Mouse (Mus musculus): ENCODE data around the gene Ift122. TPM values are rescaled to one million over a fixed set of nuclear protein-coding genes. Genes with fewer than 3 reads are reported as not detected.

The Ift122 gene
- total and polyA plus RNA-seq, 3 experiments: 7.9 to 14.1 (median 8.6) TPM

GRCm38 (mm10) chr6:115911763-115912162, 58.5 kb downstream of the Ift122 start:
- no peak for TF ChIP-seq JUN (IDR thresholded peaks at IDR 0.05; ENCODE audit: insufficient read depth, low read depth, low read length)
- no peak for TF ChIP-seq ZC3H11A (IDR thresholded peaks at IDR 0.05; ENCODE audit: low read depth, low read length)
- TF ChIP-seq ZMIZ1 (IDR thresholded peaks at IDR 0.05; ENCODE audit: low read depth, low read length): no peak
- TF ChIP-seq TCF12 (IDR thresholded peaks at IDR 0.05; ENCODE audit: low read depth, low read length): no peak
- no peak for TF ChIP-seq E2F4 (IDR thresholded peaks at IDR 0.05; ENCODE audit: insufficient replicate concordance, low read depth, low read length)
- no peak for TF ChIP-seq USF1 (IDR thresholded peaks at IDR 0.05; ENCODE audit: low read depth, low read length)
- TF ChIP-seq HCFC1 (IDR thresholded peaks at IDR 0.05; ENCODE audit: low read depth, low read length): no peak
- TF ChIP-seq NRF1 (IDR thresholded peaks at IDR 0.05; ENCODE audit: low read depth, low read length): no peak
- TF ChIP-seq MYC (IDR thresholded peaks at IDR 0.05; ENCODE audit: low read depth, low read length): no peak
- no peak for TF ChIP-seq ZNF384 (IDR thresholded peaks at IDR 0.05; ENCODE audit: low read depth, low read length)
- no peak for TF ChIP-seq JUND (conservative IDR thresholded peaks at IDR 0.05; ENCODE audit: low read depth, low read length)
- TF ChIP-seq SMC3 (IDR thresholded peaks at IDR 0.05; ENCODE audit: low read depth, low read length): no peak
- no peak for TF ChIP-seq ZKSCAN1 (IDR thresholded peaks at IDR 0.05; ENCODE audit: borderline replicate concordance, low read depth, low read length)
- no peak for TF ChIP-seq CTCF (conservative IDR thresholded peaks at IDR 0.05 in 1 of 2, IDR thresholded peaks at IDR 0.05 in 1 of 2; ENCODE audit: low read depth in 2 of 2, low read length in 2 of 2)
- no peak for TF ChIP-seq CHD1 (IDR thresholded peaks at IDR 0.05; ENCODE audit: low read depth, low read length)
- TF ChIP-seq USF2 (conservative IDR thresholded peaks at IDR 0.05; ENCODE audit: low read depth, low read length): no peak
- TF ChIP-seq POLR2AphosphoS2 (IDR thresholded peaks at IDR 0.05; ENCODE audit: low read depth, low read length): no peak
- TF ChIP-seq MAFK (IDR thresholded peaks at IDR 0.05; ENCODE audit: insufficient replicate concordance, low read length): no peak
- H3K9ac ChIP-seq (ENCODE audit: insufficient read depth, low read depth): no peak overlapping the region
- peaks cover 50 to 63% of the 10 kb centered on the region in 2 experiments for H3K4me1 ChIP-seq (ENCODE audit: control insufficient read depth in 1 of 2, insufficient read depth in 2 of 2)
- DNase-seq (ENCODE audit: extremely low read depth): no peak
- in situ Hi-C loops (cut with MboI; ENCODE audit: low pct_ligation_motif_present, low pct_unique_long_range_greater_than_20kb, low sequenced_read_pairs) (no loop called here), dilution Hi-C loops (cut with MboI; ENCODE audit: extremely low pct_ligation_motif_present, extremely low pct_unique_long_range_greater_than_20kb, low sequenced_read_pairs) (no loop called here)
- no peak overlapping the region for H3K4me2 ChIP-seq (ENCODE audit: insufficient read depth, low read depth, poor library complexity, severe bottlenecking)
- H3K79me2 ChIP-seq (replicated peaks; ENCODE audit: control insufficient read depth, extremely low read depth, insufficient read depth, poor library complexity, severe bottlenecking): no peaks in the 10 kb centered on the region
- H3K9me3 ChIP-seq (replicated peaks; ENCODE audit: low read length): no peaks in the 10 kb centered on the region
- H3K27me3 ChIP-seq (replicated peaks): no peaks in the 10 kb centered on the region
- H3K27ac ChIP-seq (ENCODE audit: insufficient read depth, low read depth): peak overlapping the region; percentile 12; the same call in 1 of the 2 replicates
- peaks cover 0 to 18% of the 10 kb centered on the region in 2 experiments for H3K36me3 ChIP-seq (replicated peaks in 1 of 2; ENCODE audit: control insufficient read depth in 1 of 2, insufficient read depth in 1 of 2, low read length in 1 of 2)
- no peak overlapping the region for H3K4me3 ChIP-seq (replicated peaks in 1 of 3; ENCODE audit: low read depth in 2 of 3, low read length in 2 of 3, poor library complexity in 1 of 3)

DNA sequence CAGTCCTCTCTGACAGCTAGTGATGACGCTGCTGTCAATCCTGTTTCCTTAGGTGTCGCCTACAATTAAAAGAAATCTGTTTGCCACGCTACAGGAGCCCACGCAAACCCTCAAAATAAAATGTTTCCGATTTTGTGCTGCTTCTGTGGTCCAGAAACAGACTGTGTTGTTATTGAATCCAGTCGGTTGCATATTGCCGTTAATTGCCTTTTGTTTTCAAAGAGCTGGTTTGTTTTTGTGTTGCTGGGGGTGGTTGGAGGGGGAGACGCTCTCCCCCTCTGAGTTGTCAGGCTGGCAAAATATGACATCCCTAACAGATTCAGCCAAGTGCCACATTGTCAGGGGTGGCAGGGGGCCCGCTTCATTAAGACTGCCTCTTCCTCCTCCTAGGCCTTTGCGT, 60.2 kb downstream of the Ift122 start:
- peaks cover 35 to 48% of the 10 kb centered on the region in 2 experiments for H3K4me1 ChIP-seq (ENCODE audit: control insufficient read depth in 1 of 2, insufficient read depth in 2 of 2)
- no peak for DNase-seq (ENCODE audit: extremely low read depth)

More for the DNA sequence above, 60.2 kb downstream of the Ift122 start:
- Histone ChIP-seq H3K4me2 (ENCODE audit: insufficient read depth, low read depth, poor library complexity, severe bottlenecking) (no peak overlapping the region), H3K27me3 (replicated peaks) (no peaks in the 10 kb centered on the region), H3K27ac (ENCODE audit: insufficient read depth, low read depth) (no peak overlapping the region), H3K4me3 (replicated peaks in 1 of 3; ENCODE audit: low read depth in 2 of 3, low read length in 2 of 3, poor library complexity in 1 of 3) (no peak overlapping the region), H3K79me2 (replicated peaks; ENCODE audit: control insufficient read depth, extremely low read depth, insufficient read depth, poor library complexity, severe bottlenecking) (no peaks in the 10 kb centered on the region), H3K9ac (ENCODE audit: insufficient read depth, low read depth) (no peak overlapping the region), H3K9me3 (replicated peaks; ENCODE audit: low read length) (no peaks in the 10 kb centered on the region), H3K36me3 (replicated peaks in 1 of 2; ENCODE audit: control insufficient read depth in 1 of 2, insufficient read depth in 1 of 2, low read length in 1 of 2) (peaks cover 0 to 21% of the 10 kb centered on the region in 2 experiments)
- in situ Hi-C loops (cut with MboI; ENCODE audit: low pct_ligation_motif_present, low pct_unique_long_range_greater_than_20kb, low sequenced_read_pairs): no loop called here
- dilution Hi-C loops (cut with MboI; ENCODE audit: extremely low pct_ligation_motif_present, extremely low pct_unique_long_range_greater_than_20kb, low sequenced_read_pairs): no loop called here
- TF ChIP-seq JUN (IDR thresholded peaks at IDR 0.05; ENCODE audit: insufficient read depth, low read depth, low read length) (no peak), SMC3 (IDR thresholded peaks at IDR 0.05; ENCODE audit: low read depth, low read length) (no peak), TBP (conservative IDR thresholded peaks at IDR 0.05; ENCODE audit: low read depth, low read length) (no peak), UBTF (IDR thresholded peaks at IDR 0.05; ENCODE audit: low read depth, low read length) (no peak), BHLHE40 (IDR thresholded peaks at IDR 0.05; ENCODE audit: low read depth, low read length) (no peak), PAX5 (IDR thresholded peaks at IDR 0.05; ENCODE audit: low read length) (no peak)
